Mouse (Mus musculus) frontal cortex, postnatal 14 days (tissue): Measurements from ENCODE around the gene Nutf2-ps1.
A peak's percentile ranks its signal among the peaks of the same experiment; 100 is the strongest.
"Not testable (repeated sequence)": the region's sequence is repeated elsewhere in the genome, so short reads cannot be mapped to it uniquely, and the experiment has no call there.

Source experiments
- DNase-seq, 2 experiments: peaks; one replicate each; pipeline ENCODE4 v3.0.0; 2022; ENCODE audit warnings: low spot score in 2 of 2

Gene Nutf2-ps1

GRCm38 (mm10) chr19:53588968-53589367 is at the start of gene Nutf2-ps1:
Gene Nutf2-ps1, minus strand, starts transcription at chr19:53589068.
- not testable (repeated sequence) for DNase-seq

GRCm38 (mm10) chr19:53638041-53638440 is 49.2 kb upstream of the Nutf2-ps1 start:
- DNase-seq: no peak

GRCm38 (mm10) chr19:53621681-53622080 is 32.8 kb upstream of the Nutf2-ps1 start:
- no peak for DNase-seq

GRCm38 (mm10) chr19:53608921-53609320 is 20.1 kb upstream of the Nutf2-ps1 start:
- no peak for DNase-seq

- DNase-seq: no peak
These were observed 12.4 kb upstream of the Nutf2-ps1 start for GRCm38 (mm10) chr19:53601363-53601655.

- peak; percentile 38 to 59 for DNase-seq
These were observed 11.9 kb upstream of the Nutf2-ps1 start for GRCm38 (mm10) chr19:53600549-53601362.

- peak; percentile 98 to 100 for DNase-seq
These were observed 11.1 kb upstream of the Nutf2-ps1 start, which contains the start of gene Smc3 for GRCm38 (mm10) chr19:53599757-53600539. Gene Smc3, plus strand, starts transcription at chr19:53600398.

GRCm38 (mm10) chr19:53596723-53597474 is 8.0 kb upstream of the Nutf2-ps1 start:
- DNase-seq: no peak

GRCm38 (mm10) chr19:53587686-53588085 is 1.2 kb downstream of the Nutf2-ps1 start:
- DNase-seq: not testable (repeated sequence)

GRCm38 (mm10) chr19:53580271-53580670 is 8.6 kb downstream of the Nutf2-ps1 start:
- DNase-seq: not testable (repeated sequence)

GRCm38 (mm10) chr19:53578597-53579252 is 10.1 kb downstream of the Nutf2-ps1 start:
- peak in 1 of 2 experiments; percentile 55 for DNase-seq

- no peak for DNase-seq
These were observed 11.7 kb downstream of the Nutf2-ps1 start for GRCm38 (mm10) chr19:53577025-53577800.

GRCm38 (mm10) chr19:53576061-53576460 is 12.8 kb downstream of the Nutf2-ps1 start:
- DNase-seq: no peak

GRCm38 (mm10) chr19:53575296-53576010 is 13.4 kb downstream of the Nutf2-ps1 start:
- DNase-seq: no peak

- no peak for DNase-seq
These were observed 14.3 kb downstream of the Nutf2-ps1 start for GRCm38 (mm10) chr19:53574546-53574945.

- no peak for DNase-seq
These were observed 14.7 kb downstream of the Nutf2-ps1 start for GRCm38 (mm10) chr19:53574131-53574530.

- no peak for DNase-seq
These were observed 15.7 kb downstream of the Nutf2-ps1 start for GRCm38 (mm10) chr19:53573151-53573550.

GRCm38 (mm10) chr19:53572607-53573006 is 16.3 kb downstream of the Nutf2-ps1 start:
- DNase-seq: no peak

GRCm38 (mm10) chr19:53571501-53572428 is 17.1 kb downstream of the Nutf2-ps1 start:
- DNase-seq: no peak
